Mouse (Mus musculus): ENCODE results near the gene Tcf21. TPM values are rescaled to one million over a fixed set of nuclear protein-coding genes. Genes with fewer than 3 reads are reported as not detected.

The Tcf21 gene
- polyA plus RNA-seq, 1 experiment from 2014 or later, result 1.9 TPM

DNA sequence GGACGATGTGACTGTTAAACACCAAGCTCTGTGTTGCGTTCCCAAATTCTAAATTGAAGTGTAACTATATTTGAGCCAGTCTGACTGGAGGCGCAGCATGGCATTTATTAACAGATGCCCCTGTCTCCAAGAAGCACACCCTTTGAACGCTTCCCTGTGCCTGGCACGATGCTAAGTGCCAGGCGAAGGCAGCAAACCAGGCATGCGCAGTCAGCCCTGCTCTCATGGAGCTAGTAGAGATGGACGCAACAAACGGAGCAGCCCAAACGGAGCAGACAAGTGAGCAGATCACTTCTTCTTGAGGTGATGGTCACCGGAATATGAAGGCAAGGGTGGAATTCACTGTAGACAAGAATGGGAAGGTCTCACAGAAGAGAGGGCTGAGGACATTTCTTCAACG is 8.1 kb downstream of the Tcf21 start:
- 10% methylated on average over 12 of the region's 12 CpGs for WGBS
- no peak overlapping the region for H3K9ac ChIP-seq (ENCODE audit: low read depth, low read length)
- H3K27me3 ChIP-seq (replicated peaks; ENCODE audit: control insufficient read depth, insufficient read depth, low read length), result peaks cover 44% of the 10 kb centered on the region
- no peaks in the 10 kb centered on the region for H3K36me3 ChIP-seq (ENCODE audit: control insufficient read depth, insufficient read depth, low read length)
- ATAC-seq, result no peak
- H3K9me3 ChIP-seq (ENCODE audit: control insufficient read depth, low read length), result no peaks in the 10 kb centered on the region
- H3K27ac ChIP-seq (ENCODE audit: low read depth, low read length), result no peak overlapping the region
- H3K4me1 ChIP-seq (ENCODE audit: control insufficient read depth, insufficient read depth, low read depth, low read length), result peaks cover 2% of the 10 kb centered on the region; the same call in 1 of the 2 replicates
- H3K4me2 ChIP-seq (ENCODE audit: low read length), result no peak overlapping the region
- H3K4me3 ChIP-seq (ENCODE audit: low read length), result no peak overlapping the region

DNA sequence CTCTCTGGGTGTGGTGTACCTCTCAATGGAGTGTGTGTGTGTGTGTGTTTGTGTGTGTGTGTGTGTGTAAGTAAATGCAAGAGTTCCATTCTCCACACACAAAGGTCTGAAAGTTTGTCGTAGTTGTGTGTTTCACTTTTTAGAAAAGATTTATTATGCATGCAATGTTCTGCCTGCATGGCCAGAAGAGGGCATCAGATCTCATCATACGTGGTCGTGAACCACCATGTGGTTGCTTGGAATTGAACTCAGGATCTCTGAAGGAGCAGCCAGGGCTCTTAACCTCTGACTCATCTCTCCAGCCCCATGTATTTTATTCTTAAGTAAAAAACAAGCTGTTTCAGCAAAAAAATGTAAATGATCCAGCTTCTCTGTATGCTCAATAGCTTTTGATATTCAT is 37.3 kb downstream of the Tcf21 start:
- no peaks in the 10 kb centered on the region for H3K4me1 ChIP-seq (ENCODE audit: control insufficient read depth, insufficient read depth, low read depth, low read length)
- H3K27ac ChIP-seq (ENCODE audit: low read depth, low read length), result no peak overlapping the region
- no peaks in the 10 kb centered on the region for H3K36me3 ChIP-seq (ENCODE audit: control insufficient read depth, insufficient read depth, low read length)
- no peaks in the 10 kb centered on the region for H3K9me3 ChIP-seq (ENCODE audit: control insufficient read depth, low read length)
- no peak overlapping the region for H3K4me2 ChIP-seq (ENCODE audit: low read length)
- WGBS, result 66% methylated on average over 3 of the region's 3 CpGs
- H3K9ac ChIP-seq (ENCODE audit: low read depth, low read length), result no peak overlapping the region
- H3K27me3 ChIP-seq (replicated peaks; ENCODE audit: control insufficient read depth, insufficient read depth, low read length), result no peaks in the 10 kb centered on the region
- H3K4me3 ChIP-seq (ENCODE audit: low read length), result no peak overlapping the region
- ATAC-seq, result no peak

DNA sequence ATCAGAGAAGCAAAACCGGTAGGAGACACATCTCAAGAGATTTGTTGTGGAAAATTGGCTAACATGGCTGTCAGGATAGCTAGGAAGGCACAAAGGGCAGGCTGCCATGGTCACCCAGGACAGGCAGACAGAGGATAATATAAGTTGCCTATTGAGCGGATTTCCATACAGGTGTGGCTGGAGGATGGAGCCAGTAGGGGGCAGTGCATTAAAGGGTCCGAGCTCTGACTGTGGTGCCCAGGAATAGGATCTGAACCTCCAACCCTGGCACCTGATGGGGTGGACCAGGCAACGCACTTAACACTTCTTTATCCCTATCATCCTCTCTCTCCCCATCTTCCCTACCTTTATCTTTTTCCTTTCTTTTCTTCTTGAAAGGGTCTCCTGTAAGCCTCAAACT is 38.5 kb downstream of the Tcf21 start:
- Histone ChIP-seq H3K27ac (ENCODE audit: low read depth, low read length) (no peak overlapping the region), H3K4me1 (ENCODE audit: control insufficient read depth, insufficient read depth, low read depth, low read length) (no peaks in the 10 kb centered on the region), H3K4me2 (ENCODE audit: low read length) (no peak overlapping the region), H3K36me3 (ENCODE audit: control insufficient read depth, insufficient read depth, low read length) (no peaks in the 10 kb centered on the region), H3K9me3 (ENCODE audit: control insufficient read depth, low read length) (no peaks in the 10 kb centered on the region), H3K27me3 (replicated peaks; ENCODE audit: control insufficient read depth, insufficient read depth, low read length) (no peaks in the 10 kb centered on the region), H3K9ac (ENCODE audit: low read depth, low read length) (no peak overlapping the region), H3K4me3 (ENCODE audit: low read length) (no peak overlapping the region)
- ATAC-seq, result no peak
- 42% methylated on average over 4 of the region's 4 CpGs for WGBS

DNA sequence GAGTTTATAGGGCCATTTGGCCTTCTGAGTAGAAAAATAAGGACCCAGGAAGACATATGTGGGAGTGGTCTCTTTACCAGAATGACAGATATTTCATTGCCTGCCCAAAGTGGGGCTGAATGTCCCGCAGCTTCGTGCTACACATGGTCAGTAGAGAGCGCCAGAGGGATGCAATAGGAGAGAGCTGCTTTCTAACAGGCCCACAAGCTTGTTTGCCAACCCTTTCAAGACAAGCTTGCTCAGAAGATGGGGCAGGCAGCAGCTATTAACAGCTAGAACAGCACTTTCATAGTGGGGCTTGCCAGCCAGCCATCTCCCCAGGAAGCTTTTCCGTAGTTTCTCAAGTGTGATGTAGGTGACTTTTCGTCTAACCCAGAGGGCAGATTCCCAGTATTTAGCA is 42.0 kb downstream of the Tcf21 start:
- Histone ChIP-seq H3K4me1 (ENCODE audit: control insufficient read depth, insufficient read depth, low read depth, low read length) (peaks cover 2% of the 10 kb centered on the region; the same call in 1 of the 2 replicates), H3K27ac (ENCODE audit: low read depth, low read length) (no peak overlapping the region), H3K27me3 (replicated peaks; ENCODE audit: control insufficient read depth, insufficient read depth, low read length) (no peaks in the 10 kb centered on the region), H3K36me3 (ENCODE audit: control insufficient read depth, insufficient read depth, low read length) (no peaks in the 10 kb centered on the region), H3K9me3 (ENCODE audit: control insufficient read depth, low read length) (no peaks in the 10 kb centered on the region), H3K4me3 (ENCODE audit: low read length) (no peak overlapping the region), H3K4me2 (ENCODE audit: low read length) (no peak overlapping the region), H3K9ac (ENCODE audit: low read depth, low read length) (no peak overlapping the region)
- ATAC-seq, result peak; percentile 70; the same call in 1 of the 2 replicates
- 23% methylated on average over 5 of the region's 5 CpGs for WGBS

DNA sequence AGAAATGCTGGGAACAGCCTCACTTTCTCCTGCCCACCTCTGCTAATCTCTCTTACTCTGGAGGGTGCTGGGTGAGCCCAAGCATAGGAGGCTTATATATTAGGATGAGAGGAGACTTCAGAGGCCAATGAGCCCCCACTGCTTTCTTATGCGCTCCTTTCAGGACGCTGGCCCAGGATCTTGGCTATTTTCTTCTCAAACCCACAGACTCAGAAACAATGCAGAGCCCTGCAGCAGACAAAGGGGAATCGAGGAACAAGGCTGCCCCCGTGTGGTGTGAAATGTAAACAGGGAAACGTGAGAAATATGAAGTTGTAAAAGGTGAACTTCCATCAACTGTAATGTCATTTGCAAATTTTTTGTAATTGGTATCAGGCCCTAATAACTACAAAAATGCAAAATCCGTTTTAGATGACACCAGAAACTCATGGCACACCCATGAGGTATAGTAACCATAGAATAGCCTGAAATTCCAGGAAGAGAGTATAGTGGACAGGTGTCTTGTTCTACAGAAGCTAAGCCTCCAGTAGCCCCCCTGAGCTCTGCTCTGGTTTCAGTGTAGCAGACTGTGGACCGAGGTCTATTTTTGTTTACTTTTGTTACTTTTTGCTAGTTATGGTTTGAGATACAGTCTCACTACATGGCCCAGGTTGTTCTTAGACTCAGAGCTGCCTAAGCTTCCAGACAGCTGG is 43.8 kb downstream of the Tcf21 start:
- Histone ChIP-seq H3K9me3 (ENCODE audit: control insufficient read depth, low read length) (no peaks in the 10 kb centered on the region), H3K27ac (ENCODE audit: low read depth, low read length) (no peak overlapping the region), H3K4me3 (ENCODE audit: low read length) (no peak overlapping the region), H3K4me1 (ENCODE audit: control insufficient read depth, insufficient read depth, low read depth, low read length) (peaks cover 2% of the 10 kb centered on the region; the same call in 1 of the 2 replicates), H3K4me2 (ENCODE audit: low read length) (peak overlapping the region; percentile 32; the same call in 1 of the 2 replicates), H3K36me3 (ENCODE audit: control insufficient read depth, insufficient read depth, low read length) (no peaks in the 10 kb centered on the region), H3K27me3 (replicated peaks; ENCODE audit: control insufficient read depth, insufficient read depth, low read length) (no peaks in the 10 kb centered on the region), H3K9ac (ENCODE audit: low read depth, low read length) (peak overlapping the region; percentile 48)
- 13% methylated on average over 7 of the region's 7 CpGs for WGBS
- peak; percentile 81 for ATAC-seq

DNA sequence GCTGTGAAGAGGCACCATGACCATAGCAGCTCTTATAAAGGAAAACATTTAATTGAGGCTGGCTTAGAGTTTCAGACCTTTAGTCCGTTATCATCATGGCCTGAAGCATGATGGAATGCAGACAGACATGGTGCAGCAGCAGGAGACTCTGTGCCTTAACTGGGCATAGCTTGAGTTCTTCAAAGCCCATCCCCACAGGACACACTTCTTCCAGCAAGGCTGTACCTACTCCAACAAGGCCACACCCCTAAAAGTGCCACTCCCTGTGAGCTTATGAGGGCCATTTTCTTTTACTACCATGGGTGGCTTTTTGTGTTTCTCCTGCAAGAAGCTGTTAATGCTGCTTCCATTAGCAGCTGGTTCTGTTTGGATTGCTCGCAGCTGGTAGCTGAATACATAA is 44.5 kb downstream of the Tcf21 start:
- WGBS, result 81% methylated on average over 2 of the region's 2 CpGs
- peaks cover 2% of the 10 kb centered on the region; the same call in 1 of the 2 replicates for H3K4me1 ChIP-seq (ENCODE audit: control insufficient read depth, insufficient read depth, low read depth, low read length)
- H3K4me2 ChIP-seq (ENCODE audit: low read length), result no peak overlapping the region
- no peaks in the 10 kb centered on the region for H3K9me3 ChIP-seq (ENCODE audit: control insufficient read depth, low read length)
- no peak overlapping the region for H3K27ac ChIP-seq (ENCODE audit: low read depth, low read length)
- H3K4me3 ChIP-seq (ENCODE audit: low read length), result no peak overlapping the region
- no peak overlapping the region for H3K9ac ChIP-seq (ENCODE audit: low read depth, low read length)
- H3K36me3 ChIP-seq (ENCODE audit: control insufficient read depth, insufficient read depth, low read length), result no peaks in the 10 kb centered on the region
- H3K27me3 ChIP-seq (replicated peaks; ENCODE audit: control insufficient read depth, insufficient read depth, low read length), result no peaks in the 10 kb centered on the region
- ATAC-seq, result no peak

DNA sequence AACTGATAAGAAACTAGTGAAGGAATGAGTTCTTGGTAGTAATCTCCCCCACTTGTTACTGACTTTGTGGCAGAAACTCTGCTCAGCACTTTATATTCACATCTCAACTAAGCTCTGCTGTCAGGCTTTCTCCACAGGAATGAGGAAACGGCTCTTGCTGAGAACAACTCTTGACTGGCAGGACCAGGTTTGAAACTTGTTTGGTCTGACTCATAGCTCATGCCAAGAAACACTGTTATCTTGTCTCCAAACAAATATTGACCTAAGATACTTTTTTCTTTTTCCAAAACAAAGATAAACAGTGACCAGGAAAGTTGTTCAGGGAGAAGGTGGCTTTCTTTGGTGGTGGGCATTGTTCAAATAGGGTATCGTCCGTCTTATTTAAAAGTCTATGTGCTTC is 45.3 kb downstream of the Tcf21 start:
- H3K27me3 ChIP-seq (replicated peaks; ENCODE audit: control insufficient read depth, insufficient read depth, low read length), result no peaks in the 10 kb centered on the region
- H3K36me3 ChIP-seq (ENCODE audit: control insufficient read depth, insufficient read depth, low read length), result no peaks in the 10 kb centered on the region
- no peak overlapping the region for H3K9ac ChIP-seq (ENCODE audit: low read depth, low read length)
- no peak overlapping the region for H3K27ac ChIP-seq (ENCODE audit: low read depth, low read length)
- 86% methylated on average over 3 of the region's 3 CpGs for WGBS
- H3K4me3 ChIP-seq (ENCODE audit: low read length), result no peak overlapping the region
- H3K9me3 ChIP-seq (ENCODE audit: control insufficient read depth, low read length), result no peaks in the 10 kb centered on the region
- H3K4me2 ChIP-seq (ENCODE audit: low read length), result no peak overlapping the region
- H3K4me1 ChIP-seq (ENCODE audit: control insufficient read depth, insufficient read depth, low read depth, low read length), result peaks cover 2% of the 10 kb centered on the region; the same call in 1 of the 2 replicates
- no peak for ATAC-seq

Other genes with a start within 250 kb of the Tcf21 start
- gene Slc2a12, start 175.2 kb downstream of the Tcf21 start, polyA plus RNA-seq (2015; fragmentation: Nextera tagmentation; extraction: Ambion mirVana), result 7.2 and 7.6 TPM in 2 replicates
- gene Tbpl1, start 88.2 kb downstream of the Tcf21 start, polyA plus RNA-seq (2015; fragmentation: Nextera tagmentation; extraction: Ambion mirVana), result 71.3 and 83.9 TPM in 2 replicates

Measured in hindbrain, embryonic 16.5 days (tissue).